Mouse (Mus musculus): Measurements from ENCODE around the gene Aif1.

DNA sequence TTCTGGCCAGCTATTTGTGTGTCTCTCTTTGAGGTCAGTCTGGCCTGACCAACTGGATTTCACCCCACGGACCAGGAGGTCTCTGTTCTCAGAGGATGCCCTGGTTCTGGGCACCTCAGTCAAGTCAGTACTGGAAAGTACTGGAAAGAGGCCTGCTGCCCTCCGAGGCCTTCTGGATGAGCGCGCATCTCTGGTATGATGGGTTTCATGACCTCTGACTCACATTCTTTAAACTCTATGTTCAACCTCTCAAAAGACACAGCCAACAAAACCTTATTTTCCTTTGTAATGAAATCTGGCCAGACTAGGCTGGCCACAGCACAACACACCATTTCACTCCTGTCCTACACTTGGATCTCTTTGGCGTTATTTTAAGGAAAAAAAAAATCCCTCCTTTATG, 49.6 kb upstream of the Aif1 start:
- TF ChIP-seq POLR2A (IDR thresholded peaks at IDR 0.05; ENCODE audit: low read depth, low read length) (no peak), CTCF (conservative IDR thresholded peaks at IDR 0.05; ENCODE audit: insufficient read depth, insufficient read length, low read depth, low read length) (no peak)
